Mouse (Mus musculus): ENCODE measurements around the gene Gramd4. TPM values are rescaled to one million over a fixed set of nuclear protein-coding genes. Genes with fewer than 3 reads are reported as not detected.

Gramd4 gene
- polyA plus RNA-seq, 1 experiment = 18.0 TPM

DNA sequence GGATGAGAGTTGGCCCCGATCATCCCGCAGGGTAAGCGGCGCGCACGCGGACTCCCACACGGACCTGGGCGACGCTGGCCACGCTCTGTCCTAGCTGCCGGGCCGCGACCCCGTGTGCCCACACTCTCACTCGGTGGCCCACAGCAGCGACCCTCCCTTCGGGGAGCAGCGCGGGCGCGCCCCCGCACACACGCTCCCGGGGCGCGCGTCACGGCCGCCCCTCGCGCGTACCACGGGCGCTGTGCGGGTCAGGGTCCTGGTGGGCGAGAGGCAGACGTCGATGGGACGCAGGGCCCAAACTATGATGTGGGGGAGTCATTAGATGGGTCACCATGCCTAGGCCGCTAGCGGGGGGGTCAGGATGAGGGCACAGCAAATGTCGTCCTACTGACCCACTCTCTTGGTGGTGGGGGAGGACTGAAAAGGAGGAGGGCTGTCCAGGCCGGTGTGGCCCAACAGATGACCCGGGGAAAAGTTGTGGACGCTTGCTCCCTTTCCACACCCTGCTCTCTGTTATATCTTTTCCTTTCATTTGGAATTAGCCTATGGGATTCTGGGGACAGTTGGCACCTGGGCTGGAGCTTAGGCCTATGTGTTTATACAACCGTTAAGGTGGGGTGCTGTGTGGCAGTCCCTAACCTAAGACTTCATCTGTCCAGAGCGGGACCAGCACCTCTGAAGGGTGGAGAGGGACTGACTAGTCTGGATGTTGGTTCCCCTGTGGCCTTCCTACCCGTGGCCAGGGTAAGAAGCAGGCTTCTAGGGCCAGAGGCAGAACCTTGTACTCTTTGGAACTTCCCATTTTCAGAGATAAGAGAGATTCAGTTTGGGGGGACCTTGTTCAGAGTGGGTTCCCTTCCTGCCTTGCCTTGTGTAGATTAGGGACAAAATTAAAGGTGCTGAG lies 1.7 kb downstream of the Gramd4 start:
- peak overlapping the region; percentile 61 for H3K4me3 ChIP-seq (ENCODE audit: insufficient read depth, low read length)
- H3K4me1 ChIP-seq (ENCODE audit: control insufficient read depth, insufficient read depth, low read length) = peaks cover 10% of the 10 kb centered on the region; the same call in 1 of the 2 replicates
- H3K27ac ChIP-seq (ENCODE audit: insufficient read depth, low read length) = no peak overlapping the region
- TF ChIP-seq POLR2A (IDR thresholded peaks at IDR 0.05; ENCODE audit: low read depth, low read length) = peak; percentile 38; the same call in 1 of the 2 replicates
- TF ChIP-seq CTCF (IDR thresholded peaks at IDR 0.05; ENCODE audit: borderline replicate concordance, insufficient read depth, low read length) = no peak

DNA sequence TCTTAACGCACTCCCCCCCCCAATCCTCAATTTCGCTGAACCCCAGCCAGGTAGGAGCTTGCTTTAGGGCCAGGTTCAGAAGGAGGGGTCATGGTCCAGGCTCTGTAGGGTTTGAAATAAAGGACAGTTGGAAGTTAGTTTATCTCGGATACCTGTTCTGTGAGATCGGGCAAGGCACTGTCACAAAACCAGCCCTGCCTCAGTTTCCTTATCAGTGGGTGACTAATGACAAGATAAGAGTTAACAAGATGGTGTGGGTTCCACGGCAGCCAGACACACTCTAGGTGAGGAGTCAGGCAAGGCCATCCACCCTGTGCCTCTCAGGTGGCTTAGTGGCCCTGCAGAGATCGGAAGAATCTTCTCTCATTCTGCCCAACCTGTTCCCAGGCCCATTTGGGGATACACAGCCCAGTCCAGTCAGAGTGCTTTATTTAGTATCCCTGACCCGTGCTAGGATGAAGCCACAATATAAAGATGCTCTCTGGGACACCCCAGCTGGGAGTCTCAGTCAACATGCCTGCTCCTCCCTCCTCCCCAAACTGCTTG lies 2.4 kb downstream of the Gramd4 start:
- H3K4me1 ChIP-seq (ENCODE audit: control insufficient read depth, insufficient read depth, low read length) = peaks cover 10% of the 10 kb centered on the region; the same call in 1 of the 2 replicates
- no peak overlapping the region for H3K27ac ChIP-seq (ENCODE audit: insufficient read depth, low read length)
- no peak for TF ChIP-seq POLR2A (IDR thresholded peaks at IDR 0.05; ENCODE audit: low read depth, low read length)
- no peak for TF ChIP-seq CTCF (IDR thresholded peaks at IDR 0.05; ENCODE audit: borderline replicate concordance, insufficient read depth, low read length)
- peak overlapping the region; percentile 61; the same call in 1 of the 2 replicates for H3K4me3 ChIP-seq (ENCODE audit: insufficient read depth, low read length)

DNA sequence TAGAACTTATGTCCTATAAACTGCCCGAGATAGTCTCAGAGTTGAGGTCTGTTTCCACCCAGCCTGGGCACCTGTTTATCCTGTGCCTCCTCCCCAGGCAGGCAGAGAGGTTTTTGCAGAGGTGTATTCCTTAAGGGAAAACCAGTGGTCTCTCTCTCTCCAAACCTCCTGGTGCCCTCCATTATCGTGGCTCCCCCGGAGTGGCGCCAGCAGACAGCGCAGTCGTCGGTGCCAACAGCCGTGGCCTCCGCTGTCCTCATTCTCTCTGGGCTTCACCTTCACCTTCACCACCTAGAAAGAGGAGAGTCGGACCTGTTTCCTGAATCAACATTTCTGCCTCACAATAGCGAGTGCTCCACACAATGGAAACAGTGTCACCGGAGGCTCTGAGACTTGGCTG lies 3.1 kb downstream of the Gramd4 start:
- TF ChIP-seq CTCF (IDR thresholded peaks at IDR 0.05; ENCODE audit: borderline replicate concordance, insufficient read depth, low read length) = no peak
- H3K27ac ChIP-seq (ENCODE audit: insufficient read depth, low read length) = no peak overlapping the region
- peaks cover 10% of the 10 kb centered on the region; the same call in 1 of the 2 replicates for H3K4me1 ChIP-seq (ENCODE audit: control insufficient read depth, insufficient read depth, low read length)
- no peak overlapping the region for H3K4me3 ChIP-seq (ENCODE audit: insufficient read depth, low read length)

GRCm38 (mm10) chr15:86061221-86061620 lies 3.7 kb downstream of the Gramd4 start:
- TF ChIP-seq CTCF (IDR thresholded peaks at IDR 0.05; ENCODE audit: borderline replicate concordance, insufficient read depth, low read length) (no peak), POLR2A (IDR thresholded peaks at IDR 0.05; ENCODE audit: low read depth, low read length) (no peak)
- Histone ChIP-seq H3K4me1 (ENCODE audit: control insufficient read depth, insufficient read depth, low read length) (peaks cover 10% of the 10 kb centered on the region; the same call in 1 of the 2 replicates), H3K4me3 (ENCODE audit: insufficient read depth, low read length) (no peak overlapping the region), H3K27ac (ENCODE audit: insufficient read depth, low read length) (no peak overlapping the region)

GRCm38 (mm10) chr15:86061848-86062481 lies 4.5 kb downstream of the Gramd4 start:
- H3K4me3 ChIP-seq (ENCODE audit: insufficient read depth, low read length) = no peak overlapping the region
- TF ChIP-seq CTCF (IDR thresholded peaks at IDR 0.05; ENCODE audit: borderline replicate concordance, insufficient read depth, low read length) (no peak), POLR2A (IDR thresholded peaks at IDR 0.05; ENCODE audit: low read depth, low read length) (no peak)
- H3K4me1 ChIP-seq (ENCODE audit: control insufficient read depth, insufficient read depth, low read length) = peaks cover 12% of the 10 kb centered on the region
- no peak overlapping the region for H3K27ac ChIP-seq (ENCODE audit: insufficient read depth, low read length)

GRCm38 (mm10) chr15:86064191-86064849 lies 6.8 kb downstream of the Gramd4 start:
- peaks cover 19% of the 10 kb centered on the region for H3K4me1 ChIP-seq (ENCODE audit: control insufficient read depth, insufficient read depth, low read length)
- no peak overlapping the region for H3K4me3 ChIP-seq (ENCODE audit: insufficient read depth, low read length)
- TF ChIP-seq POLR2A (IDR thresholded peaks at IDR 0.05; ENCODE audit: low read depth, low read length) (no peak), CTCF (IDR thresholded peaks at IDR 0.05; ENCODE audit: borderline replicate concordance, insufficient read depth, low read length) (no peak)
- H3K27ac ChIP-seq (ENCODE audit: insufficient read depth, low read length) = no peak overlapping the region

DNA sequence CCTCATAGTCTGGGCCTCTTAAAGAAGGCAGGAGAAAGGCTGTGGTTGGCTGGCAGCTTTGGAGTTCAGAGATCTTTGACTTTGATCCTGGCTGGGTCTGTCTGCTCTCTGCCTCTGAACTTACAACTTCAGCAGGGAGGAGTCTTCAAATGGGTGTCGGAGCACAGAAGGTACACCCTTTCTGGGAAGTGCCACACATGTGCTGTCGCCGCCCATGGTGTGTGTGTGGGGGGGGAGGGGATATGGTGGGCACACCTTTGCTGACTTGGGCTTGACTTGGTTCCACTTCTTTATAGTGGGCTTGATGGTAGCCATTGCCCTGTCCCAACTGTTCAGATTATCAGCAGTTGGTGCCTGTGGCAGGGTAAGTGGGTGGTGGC lies 7.3 kb downstream of the Gramd4 start:
- H3K4me3 ChIP-seq (ENCODE audit: insufficient read depth, low read length) = no peak overlapping the region
- peaks cover 22% of the 10 kb centered on the region for H3K4me1 ChIP-seq (ENCODE audit: control insufficient read depth, insufficient read depth, low read length)

DNA sequence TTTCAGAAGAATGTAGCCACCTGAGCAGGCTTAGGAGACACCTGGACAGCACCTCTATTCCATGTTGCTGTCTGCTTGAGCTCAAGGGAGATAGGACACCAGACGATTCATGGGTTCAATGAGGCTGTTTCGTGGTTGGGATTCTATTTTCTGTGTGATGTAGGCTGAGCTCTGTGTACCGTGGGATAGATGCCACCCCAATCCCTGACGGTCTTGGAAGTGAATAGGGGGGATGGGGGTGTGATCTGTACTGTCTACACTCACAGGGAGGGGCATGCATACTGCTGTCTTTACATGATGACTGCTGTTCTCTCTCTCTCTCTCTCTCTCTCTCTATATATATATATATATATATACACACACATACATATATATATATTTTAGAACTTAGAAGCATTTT lies 7.9 kb downstream of the Gramd4 start:
- H3K4me3 ChIP-seq (ENCODE audit: insufficient read depth, low read length) = no peak overlapping the region
- H3K4me1 ChIP-seq (ENCODE audit: control insufficient read depth, insufficient read depth, low read length) = peaks cover 22% of the 10 kb centered on the region
- H3K27ac ChIP-seq (ENCODE audit: insufficient read depth, low read length) = no peak overlapping the region
- TF ChIP-seq POLR2A (IDR thresholded peaks at IDR 0.05; ENCODE audit: low read depth, low read length) = no peak
- TF ChIP-seq CTCF (IDR thresholded peaks at IDR 0.05; ENCODE audit: borderline replicate concordance, insufficient read depth, low read length) = no peak

More for the DNA sequence above, 7.3 kb downstream of the Gramd4 start:
- no peak overlapping the region for H3K27ac ChIP-seq (ENCODE audit: insufficient read depth, low read length)
- no peak for TF ChIP-seq POLR2A (IDR thresholded peaks at IDR 0.05; ENCODE audit: low read depth, low read length)
- no peak for TF ChIP-seq CTCF (IDR thresholded peaks at IDR 0.05; ENCODE audit: borderline replicate concordance, insufficient read depth, low read length)

- TF ChIP-seq CTCF (IDR thresholded peaks at IDR 0.05; ENCODE audit: borderline replicate concordance, insufficient read depth, low read length) = no peak
- no peak; the same call in 1 of the 2 replicates for TF ChIP-seq POLR2A (IDR thresholded peaks at IDR 0.05; ENCODE audit: low read depth, low read length)
- peaks cover 19% of the 10 kb centered on the region for H3K4me1 ChIP-seq (ENCODE audit: control insufficient read depth, insufficient read depth, low read length)
- no peak overlapping the region for H3K4me3 ChIP-seq (ENCODE audit: insufficient read depth, low read length)
- H3K27ac ChIP-seq (ENCODE audit: insufficient read depth, low read length) = peak overlapping the region; percentile 96
These were observed 9.5 kb downstream of the Gramd4 start for GRCm38 (mm10) chr15:86066836-86067580.

All from embryonic fibroblast, embryonic 13.5 days (primary cell).